Mouse (Mus musculus) thymus, postnatal 25 days (tissue): Measurements from ENCODE around the gene Fam32a.

Experiments
- DNase-seq: peaks from one replicate; pipeline ENCODE4 v3.0.0; 2022

Gene Fam32a

DNA sequence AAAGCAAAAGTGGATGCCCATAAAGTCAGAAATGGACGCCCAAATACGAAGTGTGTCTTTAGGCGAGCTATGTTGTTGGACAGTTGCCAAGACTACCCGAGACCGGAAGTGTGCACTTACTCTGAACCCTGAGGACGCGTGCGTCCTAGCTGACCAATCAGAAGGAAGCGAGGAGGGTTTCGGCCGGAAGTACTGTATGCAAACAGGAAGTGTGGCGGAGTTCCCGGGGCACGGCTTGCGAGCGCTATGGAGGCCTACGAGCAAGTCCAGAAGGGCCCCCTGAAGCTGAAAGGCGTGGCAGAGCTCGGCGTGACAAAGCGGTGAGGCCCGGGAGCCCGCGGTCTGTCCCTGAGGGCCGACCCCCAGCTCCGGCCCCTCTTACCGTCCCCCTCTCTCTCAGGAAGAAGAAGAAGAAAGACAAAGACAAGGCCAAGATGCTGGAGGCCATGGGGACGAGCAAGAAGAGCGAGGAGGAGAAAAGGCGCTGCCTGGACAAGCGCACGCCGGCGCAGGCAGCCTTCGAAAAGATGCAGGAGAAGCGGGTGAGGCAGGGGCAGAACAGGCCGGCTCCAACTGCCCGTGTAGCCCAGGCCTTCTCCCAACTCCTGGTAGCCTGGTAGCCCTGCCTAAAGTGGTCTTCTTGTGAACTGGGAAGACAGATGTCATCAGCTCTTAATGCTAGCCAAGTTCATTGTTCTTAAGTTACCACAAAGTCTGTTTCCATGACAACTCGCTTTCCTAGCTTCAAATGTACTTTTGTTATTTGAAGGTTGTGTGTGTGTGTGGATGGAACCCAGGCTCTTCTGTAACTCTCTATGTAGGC lies at the start of gene Fam32a:
Gene Fam32a, plus strand, starts transcription at position 190 of the 823 bp plus-strand sequence.
- DNase-seq: peak; percentile 82

DNA sequence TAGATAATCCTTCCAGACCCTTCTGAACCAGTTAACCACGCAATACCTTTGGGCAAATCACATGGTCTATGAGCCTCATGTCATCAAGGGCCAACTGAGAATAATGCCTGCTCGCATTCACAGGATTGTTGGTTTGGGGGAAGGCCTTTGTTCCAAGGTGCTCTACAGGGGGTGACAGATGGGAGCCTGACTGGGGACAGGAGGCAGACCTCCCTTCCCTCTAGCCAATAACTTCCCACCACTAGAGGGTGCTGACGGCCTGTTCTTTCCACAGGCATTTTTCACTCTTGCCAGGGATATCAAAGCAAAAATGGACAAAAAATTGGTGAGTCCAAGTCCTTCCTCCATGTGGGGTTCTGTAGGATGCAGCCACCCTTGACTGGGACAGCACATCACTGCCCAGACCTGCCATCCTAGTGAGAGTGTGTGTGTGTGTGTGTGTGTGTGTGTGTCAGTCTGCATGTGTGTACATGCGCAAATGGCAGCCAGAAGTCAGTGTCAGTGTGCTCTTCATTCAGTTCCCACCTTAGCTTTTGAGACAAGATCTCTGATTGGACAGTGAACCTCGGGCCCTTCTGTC lies 42.1 kb upstream of the Fam32a start:
- DNase-seq: peak; percentile 75

DNA sequence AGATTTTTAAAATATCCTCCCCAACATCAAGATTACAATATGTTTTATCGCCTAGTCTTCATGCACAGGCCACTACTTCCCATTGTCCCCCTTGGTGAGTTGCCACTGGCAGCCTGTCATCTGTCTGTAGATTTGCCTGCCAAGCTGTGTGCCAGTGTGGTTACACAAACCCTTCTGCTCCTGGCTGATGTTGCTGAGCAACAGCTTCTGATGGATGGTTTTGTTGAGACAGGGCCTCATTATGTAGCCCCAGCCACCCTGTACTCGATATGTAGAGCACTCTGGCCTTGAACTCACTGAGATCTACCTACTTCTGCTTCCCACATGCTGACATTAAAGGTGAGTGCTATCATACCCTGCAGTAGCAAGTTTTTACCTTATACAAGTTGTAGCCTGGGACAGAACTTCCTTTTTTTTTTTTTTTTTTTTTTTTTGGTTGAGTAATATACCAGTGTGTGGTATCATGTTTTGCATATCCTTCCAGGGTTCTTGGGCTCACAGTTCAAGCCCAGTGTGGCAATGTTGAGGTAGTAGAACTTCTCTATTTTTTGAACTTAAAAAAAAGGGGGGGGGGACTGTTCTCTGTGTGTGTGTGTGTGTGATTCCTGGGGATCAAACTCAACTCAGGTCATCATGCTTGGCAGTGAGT lies 35.9 kb upstream of the Fam32a start:
- no peak for DNase-seq

DNA sequence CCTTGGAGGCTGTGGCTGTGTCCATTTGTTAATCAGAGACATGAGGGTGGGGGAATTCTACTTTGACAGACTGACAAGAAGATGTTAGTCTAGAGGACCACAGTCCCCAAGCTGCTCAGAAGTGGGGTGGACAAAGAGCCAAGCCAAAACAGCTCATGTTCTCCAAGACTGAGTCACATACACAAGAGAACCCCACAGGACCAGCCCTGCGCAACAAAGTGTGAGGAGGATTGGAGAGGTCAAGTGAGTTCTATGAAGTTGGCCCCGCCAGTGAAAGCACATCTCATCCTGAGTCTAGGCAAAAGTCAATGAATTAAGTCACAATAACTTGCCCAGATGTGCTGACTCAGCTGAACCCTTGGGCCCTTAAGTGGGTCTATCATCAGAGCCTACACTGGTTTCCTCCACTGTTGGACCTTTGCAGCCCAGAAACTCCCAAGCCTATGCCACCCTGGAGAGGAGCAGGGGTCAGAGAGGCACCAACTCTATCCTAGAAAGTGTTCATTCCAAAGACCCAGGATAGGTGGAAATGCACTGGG lies 31.7 kb upstream of the Fam32a start:
- DNase-seq: no peak

DNA sequence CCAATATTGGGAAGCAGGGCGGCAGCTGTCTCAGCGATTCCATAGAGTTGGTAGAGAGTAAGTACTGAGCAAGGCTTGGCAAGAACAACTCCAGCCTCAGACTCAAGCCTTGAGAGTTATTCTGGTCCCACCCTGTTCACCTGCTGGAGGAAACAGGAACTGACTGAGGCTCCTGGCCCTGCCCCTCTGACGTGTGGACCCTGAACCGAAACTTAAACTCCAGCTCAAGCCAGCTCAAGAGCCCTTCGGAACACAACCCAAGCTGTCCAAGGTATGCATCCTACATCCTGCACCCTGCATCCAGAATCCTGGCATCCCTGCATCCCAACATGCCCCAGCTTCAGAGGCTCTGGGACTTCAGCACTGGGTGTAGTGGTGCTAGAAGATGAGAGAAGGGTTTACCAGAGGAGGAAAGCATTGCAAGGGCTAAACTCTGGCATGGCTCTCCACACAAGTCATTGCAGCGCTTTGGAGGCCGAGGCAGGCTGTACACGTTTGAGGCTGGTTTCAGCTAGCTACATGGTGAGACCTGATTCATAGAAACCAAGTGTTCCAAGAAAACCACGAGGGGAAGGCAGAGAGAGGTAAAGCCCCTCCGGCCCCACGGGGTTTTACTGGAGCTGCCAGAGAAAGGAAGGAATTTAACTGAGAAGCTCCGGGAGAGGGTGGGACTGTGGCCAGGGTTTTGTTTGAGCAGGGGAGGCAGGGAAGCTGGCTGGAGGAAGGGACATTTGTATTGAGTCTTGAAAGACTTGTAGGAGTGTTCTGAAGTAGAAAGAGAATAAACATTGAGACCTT lies 29.9 kb upstream of the Fam32a start, which contains the start of gene Hsh2d:
Gene Hsh2d, plus strand, starts transcription at position 222 of the 798 bp plus-strand sequence.
- peak; percentile 79 for DNase-seq

DNA sequence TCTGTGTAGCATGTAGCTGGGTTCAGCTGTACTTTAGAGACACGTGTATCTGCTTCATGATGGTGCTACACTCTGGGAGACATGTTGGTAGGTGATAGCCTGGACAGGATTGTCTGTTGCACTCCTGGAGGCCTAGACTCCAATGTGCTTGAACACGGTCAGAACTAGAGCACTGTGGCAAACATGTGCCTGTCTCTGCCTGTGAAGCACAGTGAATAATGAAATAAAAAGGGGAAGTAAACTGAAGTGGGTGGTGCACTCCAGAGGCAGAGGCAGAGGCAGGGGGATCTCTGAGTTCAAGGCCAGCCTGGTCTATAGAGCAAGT lies 29.4 kb upstream of the Fam32a start:
- no peak for DNase-seq

DNA sequence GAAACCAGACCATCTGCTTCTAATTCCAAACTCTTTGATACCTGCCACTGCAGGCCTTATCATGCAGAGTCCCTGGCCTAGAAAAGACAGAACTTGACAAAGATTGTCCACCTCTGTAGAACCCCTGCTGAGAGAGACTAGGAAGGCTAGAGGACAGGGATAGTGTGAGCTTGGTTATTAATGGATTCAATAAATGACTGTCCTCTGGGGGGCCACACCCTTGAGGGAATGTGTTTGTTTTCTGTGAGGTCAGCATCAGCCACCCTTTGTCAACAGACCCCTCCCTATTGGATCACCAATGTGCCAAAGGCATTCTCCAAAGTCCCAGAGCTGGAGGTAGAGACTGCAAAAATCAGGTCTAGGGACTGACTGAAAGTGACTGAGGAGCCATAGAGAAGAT lies 27.5 kb upstream of the Fam32a start:
- no peak for DNase-seq

DNA sequence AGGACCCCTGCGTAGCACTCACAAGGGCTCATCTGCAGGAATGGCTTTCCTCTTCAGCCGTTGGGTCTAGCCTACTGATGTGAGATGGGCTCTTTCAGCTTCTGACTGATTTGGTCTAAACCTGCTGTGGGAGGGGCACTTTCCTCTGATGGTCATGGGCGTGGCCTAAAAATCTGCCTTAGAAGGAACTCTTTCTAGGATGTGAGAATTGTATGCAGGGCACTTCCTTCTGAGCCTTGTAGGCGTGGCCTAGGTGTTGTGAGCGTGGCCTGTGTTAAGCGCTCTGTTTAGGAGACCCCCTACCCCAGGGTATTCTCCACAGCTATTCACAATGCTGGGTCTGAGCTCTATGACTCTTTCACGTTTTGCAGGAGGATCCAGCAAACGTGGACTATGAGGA lies 21.5 kb upstream of the Fam32a start:
- DNase-seq: no peak

DNA sequence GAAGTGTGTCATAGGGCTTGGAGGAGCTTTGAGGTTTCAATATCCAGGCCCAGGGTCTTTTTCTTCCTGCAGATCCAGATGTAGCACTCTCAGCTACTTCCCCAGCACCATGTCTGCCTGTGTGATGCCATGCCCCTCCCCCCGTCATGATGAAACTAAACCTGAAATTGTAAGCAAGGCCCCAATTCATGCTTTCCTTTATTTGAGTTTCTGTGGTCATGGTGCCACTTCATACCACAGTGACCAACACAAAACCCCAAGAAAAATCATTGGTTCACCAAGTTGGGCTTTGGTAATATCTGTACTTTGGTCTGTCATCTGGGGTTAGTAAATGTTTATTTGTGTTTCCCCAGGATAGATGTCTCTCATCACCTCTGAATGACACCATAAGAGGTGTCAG lies 10.9 kb upstream of the Fam32a start:
- DNase-seq: no peak

DNA sequence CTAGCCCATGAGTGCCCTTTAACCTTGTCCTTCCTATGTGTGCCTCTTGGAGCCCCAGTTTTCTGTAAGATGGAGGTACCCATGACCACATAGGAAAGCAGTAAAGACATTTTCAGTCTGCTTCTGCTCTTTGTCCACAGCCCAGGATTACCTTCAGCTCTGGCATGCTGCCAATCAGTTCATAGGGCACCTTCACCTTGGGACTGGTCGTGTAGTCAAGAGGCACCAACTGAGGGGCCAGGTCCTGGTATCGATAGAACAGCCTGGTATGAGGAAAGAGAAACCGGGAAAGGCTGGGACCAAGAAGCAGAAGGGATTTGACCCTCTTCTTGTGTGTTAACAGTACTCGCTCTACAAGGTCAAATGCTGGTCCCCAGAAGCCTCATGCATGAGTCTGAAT lies 9.3 kb upstream of the Fam32a start:
- no peak for DNase-seq

DNA sequence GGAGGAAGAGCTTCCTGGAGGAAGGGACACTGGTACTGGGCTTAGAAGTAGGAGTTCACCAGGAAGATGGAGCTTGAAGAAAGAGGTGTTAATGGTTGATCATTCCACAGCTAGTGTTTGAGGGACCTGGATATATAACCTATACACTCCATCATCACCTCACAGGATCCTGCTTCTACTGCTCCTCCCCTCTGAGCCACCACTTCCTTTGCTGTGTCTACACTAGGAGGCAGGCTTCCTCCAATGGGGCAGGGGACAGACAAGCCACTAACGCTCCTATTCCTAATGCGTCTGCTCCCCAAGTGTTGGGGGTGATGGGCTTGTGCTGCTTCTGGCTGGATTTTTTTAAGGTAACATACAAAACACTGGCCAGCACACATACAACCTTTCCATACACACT lies 8.8 kb upstream of the Fam32a start:
- no peak for DNase-seq

DNA sequence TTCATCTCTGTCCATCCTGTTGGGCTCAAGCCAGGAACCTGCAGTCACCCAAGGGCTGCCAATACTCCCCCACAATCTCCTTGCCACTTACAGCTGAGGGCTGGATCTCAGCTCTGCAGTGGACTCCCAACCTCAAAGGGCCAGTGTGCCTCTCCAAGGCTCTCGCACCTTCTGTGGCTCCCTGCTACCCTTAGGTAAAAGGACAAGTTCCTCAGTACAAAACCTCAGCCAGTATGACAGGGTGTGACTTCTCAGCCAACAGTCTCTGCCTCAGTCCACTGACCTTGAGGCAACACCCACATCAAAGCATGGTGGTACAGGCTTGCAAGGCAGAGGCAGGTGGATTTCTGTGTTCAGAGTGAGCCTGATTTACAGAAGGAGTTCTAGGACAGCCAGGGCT lies 7.7 kb upstream of the Fam32a start:
- DNase-seq: no peak

DNA sequence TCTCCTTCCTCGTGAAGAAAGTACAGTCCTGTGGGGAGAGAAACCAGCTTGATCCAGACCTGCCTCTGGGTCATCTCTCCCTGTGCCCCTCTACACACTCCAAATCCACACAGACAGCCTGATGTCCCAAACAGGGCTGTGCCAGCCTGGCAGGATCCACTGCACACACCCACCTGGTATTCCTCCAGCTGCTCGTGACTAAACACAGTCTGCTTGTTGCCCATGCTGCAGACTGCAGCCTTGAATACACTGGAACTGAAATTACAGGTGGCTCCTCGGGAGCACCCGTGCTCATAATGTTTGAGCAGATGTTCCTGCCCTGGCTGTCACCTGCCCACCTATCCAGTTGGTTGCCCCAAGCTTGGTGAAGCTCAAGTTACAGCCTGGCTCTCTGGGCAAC lies 6.8 kb upstream of the Fam32a start, which contains the start of gene Cib3:
Gene Cib3, minus strand, starts transcription at position 87 of the 400 bp plus-strand sequence.
- no peak for DNase-seq

DNA sequence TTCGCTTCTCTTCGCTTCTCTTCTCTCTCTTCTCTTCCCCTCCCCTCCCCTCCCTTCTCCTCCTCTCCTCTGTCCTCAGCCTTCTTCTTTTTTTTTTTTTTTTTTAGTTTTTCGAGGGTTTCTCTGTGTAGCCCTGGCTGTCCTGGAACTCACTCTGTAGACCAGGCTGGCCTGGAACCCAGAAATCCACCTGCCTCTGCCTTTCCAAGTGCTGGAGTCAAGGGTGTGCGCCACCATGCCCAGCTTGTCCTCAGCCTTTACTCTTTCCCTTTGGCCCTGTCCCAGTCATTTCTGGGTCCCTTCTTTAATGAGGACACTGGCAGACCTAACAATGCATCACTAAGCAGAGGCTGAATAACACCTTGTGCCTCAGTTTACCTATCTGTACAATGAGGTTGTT lies 6.0 kb upstream of the Fam32a start, which contains the start of gene Gm11034:
Gene Gm11034, minus strand, starts transcription at position 101 of the 400 bp plus-strand sequence.
- DNase-seq: no peak

DNA sequence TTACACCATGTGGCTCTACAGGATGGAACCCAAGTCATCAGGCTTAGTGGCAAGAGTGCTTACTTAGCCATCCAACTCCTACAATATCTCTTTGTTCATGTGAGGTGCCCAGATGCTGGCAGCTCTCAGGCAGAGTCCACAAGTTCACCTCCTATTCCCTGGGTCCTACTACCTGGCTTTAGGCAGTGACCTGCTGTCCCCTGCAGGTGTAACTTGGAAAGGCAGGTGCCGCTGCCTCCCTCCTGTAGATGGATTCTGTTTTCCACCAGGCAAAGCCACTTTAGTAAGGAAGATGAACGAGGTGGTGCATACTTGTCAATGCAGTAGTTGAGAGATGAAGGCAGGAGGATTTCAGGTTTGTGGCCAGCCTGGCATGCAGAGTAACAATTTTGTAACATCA lies 4.5 kb upstream of the Fam32a start:
- DNase-seq: peak; percentile 50

DNA sequence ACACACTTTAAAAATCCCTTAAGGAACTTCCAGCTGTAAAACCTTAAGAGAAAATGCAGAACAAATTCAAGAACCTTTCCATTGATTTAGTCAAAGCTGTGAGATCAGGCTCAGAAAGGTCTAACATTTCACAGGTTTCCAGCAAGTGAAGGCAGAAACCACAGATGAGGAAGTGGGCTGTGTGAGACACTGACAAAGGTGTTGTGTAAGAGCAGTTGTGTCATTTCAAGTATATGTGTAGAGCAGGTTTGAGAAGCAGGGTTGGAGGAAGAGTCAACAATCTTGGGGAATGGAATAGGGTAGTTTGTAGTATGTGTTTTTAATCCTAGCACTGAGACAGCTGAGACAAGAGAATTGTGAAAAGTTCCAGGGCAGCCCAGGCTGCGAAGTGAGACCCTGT lies 3.7 kb upstream of the Fam32a start:
- DNase-seq: peak; percentile 26

DNA sequence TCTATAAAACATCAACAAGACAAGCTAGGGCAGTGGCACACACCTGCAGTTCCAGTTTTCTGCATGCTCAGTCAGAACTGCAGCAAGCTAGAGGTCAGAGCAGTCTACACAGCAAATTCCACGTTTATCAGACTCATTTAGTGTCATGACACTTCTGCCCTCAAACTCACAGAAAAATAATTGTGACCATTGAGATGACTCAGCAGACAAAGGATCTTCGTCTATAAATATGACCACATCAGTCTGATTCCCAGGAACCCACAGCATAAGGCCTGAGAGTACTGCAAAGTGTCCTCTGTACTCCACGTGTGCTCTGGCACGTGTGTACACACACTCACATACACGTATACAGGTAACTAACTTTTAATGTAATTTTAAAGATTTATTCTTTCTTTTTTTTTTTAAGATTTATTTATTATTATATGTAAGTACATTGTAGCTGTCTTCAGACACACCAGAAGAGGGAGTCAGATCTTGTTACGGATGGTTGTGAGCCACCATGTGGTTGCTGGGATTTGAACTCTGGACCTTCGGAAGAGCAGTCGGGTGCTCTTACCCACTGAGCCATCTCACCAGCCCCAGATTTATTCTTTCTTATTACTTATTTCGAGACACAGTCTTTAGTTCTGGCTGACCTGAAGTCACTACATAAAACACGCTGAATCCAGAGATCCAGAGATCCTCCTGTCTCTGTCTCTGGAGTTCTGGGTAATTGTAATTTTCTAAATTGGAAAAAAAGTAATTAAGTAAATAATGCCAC lies 569 bp upstream of the Fam32a start:
- no peak for DNase-seq

DNA sequence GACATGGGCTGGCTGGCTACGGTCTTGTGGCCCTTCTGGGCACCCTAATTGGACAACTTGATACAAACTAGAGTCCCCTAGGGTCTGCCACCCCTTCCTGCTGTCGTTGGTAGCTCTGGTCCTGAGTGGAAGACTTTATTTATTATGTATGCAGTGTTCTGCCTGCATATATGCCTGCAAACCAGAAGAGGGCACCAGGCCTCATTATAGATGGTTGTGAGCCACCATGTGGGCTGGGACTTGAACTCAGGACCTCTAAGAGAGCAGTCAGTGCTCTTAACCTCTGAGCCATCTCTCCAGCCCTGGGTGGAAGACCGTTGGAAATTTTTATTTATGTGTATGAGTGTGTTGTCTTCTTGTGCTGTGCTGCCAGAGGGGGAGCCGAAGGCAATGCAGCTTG lies 1.2 kb downstream of the Fam32a start:
- DNase-seq: peak; percentile 9

DNA sequence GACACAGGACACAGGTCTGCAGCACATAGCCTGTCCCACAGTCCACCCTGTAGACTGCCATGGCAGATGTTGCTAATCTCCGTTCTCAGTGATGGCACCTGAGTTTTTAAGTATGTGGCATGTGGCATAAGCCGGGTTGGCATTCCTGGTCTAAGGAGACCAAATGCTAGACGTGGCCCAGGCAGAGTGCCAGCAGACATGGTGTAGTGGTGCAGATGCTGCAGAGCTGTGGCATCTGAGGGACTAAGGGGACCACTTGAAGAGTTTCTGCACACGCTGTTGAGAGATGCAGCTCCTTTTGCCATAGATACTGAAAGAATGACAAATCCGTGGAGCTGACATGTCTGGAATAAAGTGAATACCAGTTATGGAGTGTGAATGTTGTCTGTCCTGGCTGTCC lies 3.1 kb downstream of the Fam32a start:
- DNase-seq: no peak

DNA sequence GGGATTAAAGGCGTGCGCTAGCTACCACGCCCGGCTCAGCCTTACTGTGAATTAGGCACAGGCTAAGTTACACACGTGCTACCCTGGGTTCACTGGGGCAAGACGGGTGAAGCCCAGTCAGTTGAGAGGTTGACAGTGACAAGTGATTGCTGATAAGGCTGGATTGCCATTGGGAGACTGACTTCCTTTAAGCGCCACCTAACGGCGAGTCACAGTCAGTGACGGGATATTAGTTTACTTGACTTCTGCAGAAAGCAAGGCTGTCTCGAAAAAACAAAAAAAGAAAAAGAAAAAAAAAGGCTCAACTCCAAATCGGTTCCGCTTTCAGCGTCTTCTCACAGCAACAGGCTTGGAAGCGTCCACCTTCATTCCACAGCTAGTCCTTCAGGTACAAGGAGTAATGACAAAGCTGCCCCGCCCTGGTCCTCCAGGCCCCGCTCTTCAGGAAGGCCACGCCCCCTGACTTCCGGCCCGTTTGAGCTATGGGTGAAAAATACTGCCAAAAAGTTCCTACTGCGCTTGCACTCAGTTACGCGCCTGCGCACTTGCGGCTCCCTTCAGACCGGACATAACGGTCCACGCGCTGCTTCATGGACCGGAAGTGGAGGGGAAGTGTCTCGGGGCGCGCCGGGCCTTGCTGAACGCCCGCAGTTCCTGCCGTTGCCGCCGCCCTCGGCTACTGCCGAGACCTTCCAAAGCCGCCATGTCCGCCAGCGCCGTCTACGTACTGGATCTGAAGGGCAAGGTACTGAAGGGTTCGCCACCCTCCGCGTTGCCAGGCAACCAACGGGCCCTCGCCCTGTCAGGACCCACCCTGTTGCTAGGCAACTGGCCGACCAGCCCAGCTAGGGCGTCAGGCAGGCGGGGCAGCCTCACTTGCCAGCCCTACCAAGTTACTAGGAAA lies 20.2 kb downstream of the Fam32a start, which contains the start of gene Ap1m1:
Gene Ap1m1, plus strand, starts transcription at position 520 of the 904 bp plus-strand sequence.
- peak; percentile 97 for DNase-seq

DNA sequence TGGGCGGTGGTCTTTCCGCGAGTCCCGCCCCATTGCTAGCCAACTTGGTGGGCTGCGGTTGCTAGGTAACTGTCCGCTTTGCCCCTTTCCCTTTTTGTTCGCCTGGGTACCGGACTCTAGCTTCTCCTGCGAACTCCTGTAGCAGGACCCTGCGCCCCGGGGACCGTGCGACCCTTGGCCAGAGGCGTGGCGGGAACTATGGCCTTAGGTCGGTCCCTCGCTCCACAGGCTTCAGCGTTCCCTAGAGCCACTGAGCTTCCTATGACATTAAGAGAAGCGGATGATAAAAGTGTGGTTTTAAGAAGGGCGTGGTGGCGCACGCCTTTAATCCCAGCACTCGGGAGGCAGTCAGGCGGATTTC lies 20.9 kb downstream of the Fam32a start:
- no peak for DNase-seq
